Mouse (Mus musculus): ENCODE results near the gene Avl9.

DNA sequence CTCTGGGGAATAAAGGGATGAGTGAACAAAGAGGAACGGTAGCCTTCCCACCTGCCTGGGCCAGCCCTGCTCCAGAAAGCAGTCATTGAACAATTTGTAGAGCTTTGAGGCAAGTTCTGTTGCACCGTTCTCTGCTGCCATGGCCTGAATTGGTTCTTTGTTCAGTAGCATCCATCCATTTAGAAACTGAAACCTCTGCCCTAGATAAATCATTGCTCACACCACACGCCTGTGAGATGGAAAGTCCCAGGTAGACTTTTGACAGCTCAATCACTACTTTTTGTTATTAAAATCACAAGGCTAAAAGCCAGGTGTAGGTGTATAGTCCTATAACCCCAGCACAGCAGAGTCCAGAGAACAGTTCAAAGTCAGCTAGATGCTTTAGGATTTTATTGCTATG is 50.6 kb downstream of the Avl9 start:
- no peak for TF ChIP-seq CTCF (IDR thresholded peaks at IDR 0.05; ENCODE audit: low read depth, low read length)
- TF ChIP-seq GATA1 (IDR thresholded peaks at IDR 0.05; ENCODE audit: borderline replicate concordance, low read length), result no peak
- no peak for TF ChIP-seq GATA2 (IDR thresholded peaks at IDR 0.05; ENCODE audit: borderline replicate concordance, low read depth, low read length)

All from G1E (cell line).